Mouse (Mus musculus) ES-E14 (cell line): ENCODE results near the gene Ggnbp2. TPM values are rescaled to one million over a fixed set of nuclear protein-coding genes. Genes with fewer than 3 reads are reported as not detected.

Experiments used
- DNase-seq: peaks from one replicate; pipeline ENCODE4 v3.0.0-alpha.2; 2013; ENCODE audit warnings: low read depth, low spot score
- H3K27ac ChIP-seq: 2 replicates; pipeline ENCODE4 v1.5.1; 2012; ENCODE audit warnings: low read depth, mild to moderate bottlenecking, low read length, moderate library complexity, mixed read lengths; ENCODE audit not compliant: poor library complexity, insufficient read depth, severe bottlenecking
- H3K36me3 ChIP-seq: 2 replicates; pipeline ENCODE4 v1.6.1; 2012; ENCODE audit warnings: mild to moderate bottlenecking, low read length, moderate library complexity, mixed read lengths; ENCODE audit not compliant: control insufficient read depth, poor library complexity, insufficient read depth, severe bottlenecking
- H3K4me1 ChIP-seq, 2 experiments: fragments of 150-350 bp in 1 of 2; sonication (generic) in 1 of 2; 2 replicates each; pipeline ENCODE4 v1.6.1; 2012; ENCODE audit warnings: low read length in 2 of 2, mild to moderate bottlenecking in 1 of 2, mixed read lengths in 1 of 2; ENCODE audit not compliant: control insufficient read depth in 2 of 2, insufficient read depth in 2 of 2, poor library complexity in 1 of 2
- H3K4me3 ChIP-seq, 2 experiments: fragments of 150-350 bp in 1 of 2; sonication (generic) in 1 of 2; 2 replicates each; pipeline ENCODE4 v1.5.1; 2012; ENCODE audit warnings: low read length in 2 of 2, low read depth in 1 of 2, mild to moderate bottlenecking in 1 of 2, mixed read lengths in 1 of 2; ENCODE audit not compliant: insufficient read depth in 1 of 2, poor library complexity in 1 of 2, severe bottlenecking in 1 of 2
- H3K9ac ChIP-seq: 2 replicates; pipeline ENCODE4 v1.6.1; 2012; ENCODE audit warnings: low read depth, mild to moderate bottlenecking, low read length, mixed read lengths; ENCODE audit not compliant: poor library complexity, insufficient read depth, severe bottlenecking
- H3K9me3 ChIP-seq: fragments of 150-350 bp; sonication (generic); 2 replicates; pipeline ENCODE4 v1.6.1; 2012; ENCODE audit warnings: low read depth, mild to moderate bottlenecking, low read length; ENCODE audit not compliant: control insufficient read depth, insufficient read depth
- CHD2 ChIP-seq: IDR thresholded peaks from 2 replicates; pipeline ENCODE4 v1.6.1; 2014; ENCODE audit warnings: mild to moderate bottlenecking, low read depth, low read length, inconsistent platforms
- HCFC1 ChIP-seq: IDR thresholded peaks from 2 replicates; pipeline ENCODE4 v1.6.1; 2012; ENCODE audit warnings: low read length, inconsistent platforms, borderline replicate concordance; ENCODE audit not compliant: insufficient read depth
- MAFK ChIP-seq: IDR thresholded peaks from 2 replicates; pipeline ENCODE4 v1.6.1; 2014; ENCODE audit warnings: mild to moderate bottlenecking, low read depth, low read length, inconsistent platforms; ENCODE audit not compliant: insufficient read depth
- ZC3H11A ChIP-seq: IDR thresholded peaks from 2 replicates; pipeline ENCODE4 v1.6.1; 2012; ENCODE audit warnings: low read depth, mild to moderate bottlenecking, inconsistent platforms, low read length, borderline replicate concordance
- ZNF384 ChIP-seq: IDR thresholded peaks from 2 replicates; pipeline ENCODE4 v1.6.1; 2012; ENCODE audit warnings: low read depth, low read length, inconsistent platforms
- in situ Hi-C, 2 experiments: fragments of 600-800 bp; cut with MboI; formaldehyde crosslinking; loops; one replicate each; pipeline ENCODE4 v1.15.1; 2025; ENCODE audit warnings: low sequenced_read_pairs in 2 of 2, inconsistent platforms in 1 of 2; ENCODE audit not compliant: unreplicated experiment in 2 of 2
- total RNA-seq: library from RNA; depleted of rRNA; stranded (reverse); fragments of 300-350 nt; gene quantifications from 2 replicates; pipeline ENCODE4 v1.2.3, GENCODE M21; 2012; rRNA removed

Ggnbp2 gene
- total RNA-seq, 1 experiment, result 59.1 TPM

- DNase-seq, result no peak
- H3K4me1 ChIP-seq, result no peaks in the 10 kb centered on the region
- in situ Hi-C loops, result loop anchor here in 1 of 2 experiments (10.0 kb wide), 1 partner anchor 176 kb away; no protein-coding TSS in a partner anchor
- no peak overlapping the region for H3K4me3 ChIP-seq
- no peak overlapping the region for H3K27ac ChIP-seq
- H3K9me3 ChIP-seq, result no peaks in the 10 kb centered on the region
- no peak for TF ChIP-seq HCFC1
- no peak for TF ChIP-seq MAFK
- no peak for TF ChIP-seq ZNF384
- TF ChIP-seq CHD2, result no peak
- no peak for TF ChIP-seq ZC3H11A
- no peak overlapping the region for H3K9ac ChIP-seq
- no peaks in the 10 kb centered on the region for H3K36me3 ChIP-seq
Measured at GRCm38 (mm10) chr11:84790383-84790782, 80.2 kb downstream of the Ggnbp2 start.

Other genes with a start within 250 kb of the Ggnbp2 start
- gene Mrm1, start 51.3 kb downstream of the Ggnbp2 start, total RNA-seq, result 9.4 and 9.9 TPM in 2 replicates
- 5.2 and 6.2 TPM in 2 replicates for gene Dhrs11, start 41.8 kb downstream of the Ggnbp2 start, total RNA-seq
- gene Myo19, start 9.3 kb upstream of the Ggnbp2 start, total RNA-seq, result 16.2 and 20.2 TPM in 2 replicates
- gene Pigw, start 9.5 kb upstream of the Ggnbp2 start, total RNA-seq, result 7.2 and 7.7 TPM in 2 replicates
- 57.4 and 80.4 TPM in 2 replicates for gene Znhit3, start 45.5 kb upstream of the Ggnbp2 start, total RNA-seq
- gene Car4, start 87.0 kb upstream of the Ggnbp2 start, total RNA-seq, result 17.1 and 17.3 TPM in 2 replicates